ENCODE assay signal across 12 mouse cellular contexts in genomic region chr16:49904248-49904930, GRCm38 (mm10).
A peak's percentile ranks its signal among the peaks of the same experiment; 100 is the strongest.
DNase-seq lines count a peak whose midpoint lies in the region; ATAC-seq and TF ChIP-seq lines count a peak whose summit lies in the region.
"Had no signal": no experiment of that assay in that cellular context is flagged by ENCODE, and none has a peak within 500 bp of the region (broad histone marks: within the 10 kb centered on the region; RNA-seq: fewer than 3 reads in every experiment).

No protein-coding gene starts in this region.

- H3K4me1 ChIP-seq in intestine, embryonic 15.5 days (replicated peaks), result 0 out of 2 replicates have a peak, but pooled peaks cover 7% of the 10 kb centered on the region
- peaks cover 13% of the 10 kb centered on the region for H3K4me1 ChIP-seq in intestine, embryonic 16.5 days (ENCODE audit: control insufficient read depth, insufficient read depth, low read length)
- peaks cover 26 to 29% of the 10 kb centered on the region in 2 experiments for H3K4me1 ChIP-seq in MEL (ENCODE audit: control insufficient read depth in 1 of 2, insufficient read depth in 2 of 2, low read length in 2 of 2)
- peaks cover 23% of the 10 kb centered on the region for H3K4me1 ChIP-seq in embryonic facial prominence, embryonic 12.5 days
- peaks cover 67% of the 10 kb centered on the region for H3K4me1 ChIP-seq in liver, embryonic 13.5 days (replicated peaks)
- H3K4me1 ChIP-seq in forebrain, embryonic 12.5 days, result peaks cover 2% of the 10 kb centered on the region; the same call in 1 of the 2 replicates

- 0 out of 2 replicates have a peak, but pooled peaks have one; percentile 7 for ATAC-seq in intestine, embryonic 15.5 days
- ATAC-seq in intestine, embryonic 16.5 days, result no peak
- no peak for ATAC-seq in embryonic facial prominence, embryonic 12.5 days (ENCODE audit: insufficient number of reproducible peaks, insufficient read depth, low FRiP score, low TSS enrichment)
- ATAC-seq in liver, embryonic 13.5 days (ENCODE audit: low read depth), result no peak
- ATAC-seq in forebrain, embryonic 12.5 days (ENCODE audit: low FRiP score), result no peak
- no peak for ATAC-seq in erythroblast, adult 5-6 weeks (replicated peaks; ENCODE audit: low FRiP score, poor library complexity, severe bottlenecking)
- ATAC-seq: forebrain, postnatal 0 days; midbrain, embryonic 13.5 days had no signal

- no peak overlapping the region for H3K4me2 ChIP-seq in intestine, embryonic 15.5 days (replicated peaks)
- no peak overlapping the region for H3K4me2 ChIP-seq in intestine, embryonic 16.5 days (ENCODE audit: low read depth, low read length)
- no peak overlapping the region for H3K4me2 ChIP-seq in embryonic facial prominence, embryonic 12.5 days (replicated peaks)
- H3K4me2 ChIP-seq in liver, embryonic 13.5 days, result peak overlapping the region; percentile 42
- no peak overlapping the region for H3K4me2 ChIP-seq in forebrain, embryonic 12.5 days
- H3K4me2 ChIP-seq: midbrain, embryonic 13.5 days had no signal

- no peak for DNase-seq in MEL (ENCODE audit: low read depth, low spot score)
- DNase-seq in liver, embryonic 13.5 days, result no peak
- DNase-seq in cerebellum, postnatal 4 days (ENCODE audit: low spot score in 2 of 2), result no peak
- DNase-seq: forebrain, postnatal 0 days; right cerebral cortex, adult 18-20 months had no signal

- no peak overlapping the region for H3K4me3 ChIP-seq in intestine, embryonic 15.5 days (replicated peaks)
- H3K4me3 ChIP-seq in intestine, embryonic 16.5 days (ENCODE audit: low read length), result no peak overlapping the region
- no peak overlapping the region for H3K4me3 ChIP-seq in MEL (ENCODE audit: control insufficient read depth in 1 of 2, insufficient read depth in 1 of 2, low read depth in 2 of 2, low read length in 2 of 2)
- H3K4me3 ChIP-seq in embryonic facial prominence, embryonic 12.5 days, result no peak overlapping the region
- H3K4me3 ChIP-seq in liver, embryonic 13.5 days (replicated peaks), result no peak overlapping the region; the same call in 1 of the 2 replicates
- H3K4me3 ChIP-seq in forebrain, embryonic 12.5 days (replicated peaks), result no peak overlapping the region
- H3K4me3 ChIP-seq: left cerebral cortex, adult 2 months; midbrain, embryonic 13.5 days had no signal

- no peak for TF ChIP-seq CTCF in MEL (IDR thresholded peaks at IDR 0.05 in 2 of 3, conservative IDR thresholded peaks at IDR 0.05 in 1 of 3; ENCODE audit: control insufficient read depth in 1 of 3, insufficient read depth in 1 of 3, low read depth in 2 of 3, low read length in 3 of 3, poor library complexity in 1 of 3, severe bottlenecking in 1 of 3)

- no peak overlapping the region for H3K9ac ChIP-seq in intestine, embryonic 15.5 days
- no peak overlapping the region for H3K9ac ChIP-seq in intestine, embryonic 16.5 days (ENCODE audit: low read depth, low read length)
- no peak overlapping the region for H3K9ac ChIP-seq in MEL (ENCODE audit: control insufficient read depth, low read depth, low read length, poor library complexity, severe bottlenecking)
- no peak overlapping the region for H3K9ac ChIP-seq in embryonic facial prominence, embryonic 12.5 days
- H3K9ac ChIP-seq in liver, embryonic 13.5 days, result 0 out of 2 replicates have a peak overlapping the region, but pooled peaks have one; percentile 35
- H3K9ac ChIP-seq in forebrain, embryonic 12.5 days, result no peak overlapping the region
- H3K9ac ChIP-seq: forebrain, postnatal 0 days; midbrain, embryonic 13.5 days had no signal

- no peaks in the 10 kb centered on the region for H3K9me3 ChIP-seq in intestine, embryonic 15.5 days
- no peaks in the 10 kb centered on the region for H3K9me3 ChIP-seq in intestine, embryonic 16.5 days (ENCODE audit: control insufficient read depth, low read length)
- no peaks in the 10 kb centered on the region for H3K9me3 ChIP-seq in MEL (replicated peaks; ENCODE audit: insufficient read depth, low read length)
- H3K9me3 ChIP-seq in embryonic facial prominence, embryonic 12.5 days, result no peaks in the 10 kb centered on the region
- H3K9me3 ChIP-seq in liver, embryonic 13.5 days (replicated peaks), result no peaks in the 10 kb centered on the region
- H3K9me3 ChIP-seq in forebrain, embryonic 12.5 days, result no peaks in the 10 kb centered on the region
- H3K9me3 ChIP-seq: midbrain, embryonic 13.5 days had no signal

- no peaks in the 10 kb centered on the region for H3K27me3 ChIP-seq in intestine, embryonic 15.5 days (replicated peaks)
- H3K27me3 ChIP-seq in intestine, embryonic 16.5 days (replicated peaks; ENCODE audit: control insufficient read depth, insufficient read depth, low read length), result no peaks in the 10 kb centered on the region
- H3K27me3 ChIP-seq in MEL (ENCODE audit: control insufficient read depth in 1 of 2, insufficient read depth in 2 of 2, low read length in 2 of 2), result no peaks in the 10 kb centered on the region
- H3K27me3 ChIP-seq in embryonic facial prominence, embryonic 12.5 days, result no peaks in the 10 kb centered on the region
- no peaks in the 10 kb centered on the region for H3K27me3 ChIP-seq in liver, embryonic 13.5 days
- H3K27me3 ChIP-seq in forebrain, embryonic 12.5 days, result no peaks in the 10 kb centered on the region
- H3K27me3 ChIP-seq: midbrain, embryonic 13.5 days had no signal

- H3K36me3 ChIP-seq in intestine, embryonic 15.5 days, result 0 out of 2 replicates have a peak, but pooled peaks cover 1% of the 10 kb centered on the region
- H3K36me3 ChIP-seq in intestine, embryonic 16.5 days (ENCODE audit: control insufficient read depth, insufficient read depth, low read length), result no peaks in the 10 kb centered on the region
- H3K36me3 ChIP-seq in MEL (ENCODE audit: control insufficient read depth in 1 of 2, insufficient read depth in 2 of 2, low read length in 2 of 2), result peaks cover 7 to 57% of the 10 kb centered on the region in 2 experiments; a peak in 3 of 4 replicates
- H3K36me3 ChIP-seq in embryonic facial prominence, embryonic 12.5 days, result no peaks in the 10 kb centered on the region
- H3K36me3 ChIP-seq in liver, embryonic 13.5 days, result peaks cover 86% of the 10 kb centered on the region
- no peaks in the 10 kb centered on the region for H3K36me3 ChIP-seq in forebrain, embryonic 12.5 days (replicated peaks)

- TF ChIP-seq POLR2A in MEL (IDR thresholded peaks at IDR 0.05; ENCODE audit: control insufficient read depth in 1 of 2, insufficient read depth in 1 of 2, low read depth in 1 of 2, low read length in 2 of 2, poor library complexity in 1 of 2), result no peak

- WGBS in intestine, embryonic 15.5 days, result 85% methylated on average over 10 of the region's 10 CpGs
- WGBS in intestine, embryonic 16.5 days, result 84% methylated on average over 10 of the region's 10 CpGs
- WGBS in embryonic facial prominence, embryonic 12.5 days, result 86% methylated on average over 10 of the region's 10 CpGs
- WGBS in liver, embryonic 13.5 days (ENCODE audit: insufficient replicate concordance), result 71% methylated on average over 10 of the region's 10 CpGs
- WGBS in forebrain, embryonic 12.5 days, result 89% methylated on average over 10 of the region's 10 CpGs

- no peak overlapping the region for H3K27ac ChIP-seq in intestine, embryonic 15.5 days
- no peak overlapping the region for H3K27ac ChIP-seq in intestine, embryonic 16.5 days (ENCODE audit: low read length)
- peak overlapping the region; percentile 85; the same call in 1 of the 2 replicates for H3K27ac ChIP-seq in MEL (ENCODE audit: control insufficient read depth, low read depth, low read length)
- H3K27ac ChIP-seq in embryonic facial prominence, embryonic 12.5 days, result peak overlapping the region; percentile 86
- peak overlapping the region; percentile 70 for H3K27ac ChIP-seq in liver, embryonic 13.5 days
- no peak overlapping the region for H3K27ac ChIP-seq in forebrain, embryonic 12.5 days
- H3K27ac ChIP-seq: left cerebral cortex, adult 2 months; midbrain, embryonic 13.5 days had no signal

- peaks cover under 1% of the 10 kb centered on the region; the same call in 1 of the 2 replicates for H3K79me2 ChIP-seq in MEL (ENCODE audit: control insufficient read depth, insufficient read depth, low read length, poor library complexity)

- no peak for TF ChIP-seq EP300 in MEL (IDR thresholded peaks at IDR 0.05; ENCODE audit: low read depth in 1 of 2, low read length in 2 of 2)

- TF ChIP-seq RAD21 in MEL (IDR thresholded peaks at IDR 0.05; ENCODE audit: low read depth, low read length), result no peak

TF ChIP-seq in MEL, 35 proteins besides CTCF, POLR2A, EP300 and RAD21:
- no peak for TF ChIP-seq ZKSCAN1 (IDR thresholded peaks at IDR 0.05; ENCODE audit: low read depth, low read length)
- TF ChIP-seq BHLHE40 (IDR thresholded peaks at IDR 0.05; ENCODE audit: borderline replicate concordance, low read depth, low read length), result no peak
- TF ChIP-seq ELF1 (IDR thresholded peaks at IDR 0.05; ENCODE audit: low read depth, low read length), result no peak

Comparison
In these comparisons a context has a peak if more than half of its experiments do, and no peak if none do; other contexts are left out.
1. H3K27ac ChIP-seq: peak in MEL (single experiment), embryonic facial prominence, embryonic 12.5 days (single experiment) and liver, embryonic 13.5 days (single experiment); none in intestine, embryonic 15.5 days (single experiment), intestine, embryonic 16.5 days (single experiment) and forebrain, embryonic 12.5 days (single experiment).